Mouse (Mus musculus) forebrain, embryonic 12.5 days (tissue): Measurements from ENCODE around the gene Olfr1026. TPM values are rescaled to one million over a fixed set of nuclear protein-coding genes. Genes with fewer than 3 reads are reported as not detected.

Source experiments
- ATAC-seq: fragments of 200-750 bp; cut with Nextera tagmentation; 2 replicates; pipeline ENCODE4 v1.8.0; 2017; ENCODE audit warnings: moderate TSS enrichment; ENCODE audit not compliant: low FRiP score
- H3K27ac ChIP-seq: fragments of 300-500 bp; sonication (generic); 2 replicates; pipeline ENCODE4 v1.5.1; 2016; ENCODE audit warnings: mild to moderate bottlenecking
- H3K27me3 ChIP-seq: fragments of 300-500 bp; sonication (generic); 2 replicates; pipeline ENCODE4 v1.6.1; 2016; ENCODE audit warnings: mild to moderate bottlenecking
- H3K36me3 ChIP-seq: fragments of 300-500 bp; sonication (generic); replicated peaks from 2 replicates; pipeline ENCODE4 v1.6.1; 2016; ENCODE audit warnings: mild to moderate bottlenecking
- H3K4me1 ChIP-seq: fragments of 300-500 bp; sonication (generic); 2 replicates; pipeline ENCODE4 v1.6.1; 2016
- H3K4me2 ChIP-seq: fragments of 300-500 bp; sonication (generic); 2 replicates; pipeline ENCODE4 v1.6.1; 2016; ENCODE audit warnings: mild to moderate bottlenecking, moderate library complexity
- H3K4me3 ChIP-seq: fragments of 300-500 bp; sonication (generic); replicated peaks from 2 replicates; pipeline ENCODE4 v1.5.1; 2016; ENCODE audit warnings: mild to moderate bottlenecking
- H3K9ac ChIP-seq: fragments of 300-500 bp; sonication (generic); 2 replicates; pipeline ENCODE4 v1.6.1; 2016; ENCODE audit warnings: mild to moderate bottlenecking
- H3K9me3 ChIP-seq: fragments of 300-500 bp; sonication (generic); 2 replicates; pipeline ENCODE4 v1.6.1; 2016
- WGBS: fragments of 180-500 bp; shearing (Covaris S2); methylation state at CpG from one replicate; pipeline ENCODE4 v1.1.7; 2016; 5-methylcytosine and 5-hydroxymethylcytosine counted together
- polyA plus RNA-seq: library from polyadenylated mRNA; unstranded; fragments of >200 nt; fragmentation: Nextera tagmentation; extraction: Ambion mirVana; gene quantifications from 2 replicates; pipeline ENCODE4 v1.2.1, GENCODE M21; 2016

The Olfr1026 gene
- not detected in 2 replicates for polyA plus RNA-seq

GRCm38 (mm10) chr2:85921258-85921657 lies at the start of gene Olfr1026:
TSS of gene Olfr1026 (plus strand) at chr2:85921558.
- Histone ChIP-seq H3K4me1 (no peaks in the 10 kb centered on the region), H3K4me3 (no peak within 1 kb of the TSS), H3K27ac (no peak within 1 kb of the TSS), H3K27me3 (no peaks in the 10 kb centered on the region), H3K9me3 (no peaks in the 10 kb centered on the region), H3K36me3 (no peaks in the 10 kb centered on the region), H3K9ac (no peak within 1 kb of the TSS), H3K4me2 (no peak within 1 kb of the TSS)
- 93% methylated on average over 3 of the region's 3 CpGs for WGBS
- ATAC-seq, result no peak

DNA sequence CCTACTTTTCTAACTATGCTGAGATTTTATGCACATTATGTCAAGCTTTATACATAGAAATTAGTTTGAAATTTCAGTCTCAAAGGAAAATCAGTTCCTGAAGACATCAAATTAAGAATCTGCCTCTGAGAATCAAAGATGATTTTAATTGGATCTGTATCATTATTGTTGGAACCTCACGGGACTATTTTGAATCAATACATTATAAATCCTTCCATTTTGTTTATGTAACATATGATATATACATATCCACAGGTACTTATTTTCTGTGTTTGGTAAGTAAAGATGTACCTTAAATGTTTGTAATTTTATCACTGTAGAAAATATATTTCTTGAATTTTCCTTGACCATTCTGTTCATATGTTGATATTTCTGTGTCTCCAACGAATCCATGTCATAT lies 36.0 kb upstream of the Olfr1026 start, which contains the start of gene Olfr1023:
Gene Olfr1023 (plus strand): TSS at position 301 of the 400 bp plus-strand sequence.
- no peak for ATAC-seq
- H3K9ac ChIP-seq, result no peak within 1 kb of the TSS
- WGBS, result 74% methylated on average over 2 of the region's 2 CpGs
- H3K4me3 ChIP-seq, result no peak within 1 kb of the TSS
- H3K36me3 ChIP-seq, result no peaks in the 10 kb centered on the region
- H3K9me3 ChIP-seq, result no peaks in the 10 kb centered on the region
- no peak within 1 kb of the TSS for H3K4me2 ChIP-seq
- no peak within 1 kb of the TSS for H3K27ac ChIP-seq
- H3K4me1 ChIP-seq, result no peaks in the 10 kb centered on the region
- no peaks in the 10 kb centered on the region for H3K27me3 ChIP-seq

GRCm38 (mm10) chr2:85904952-85905351 lies 16.4 kb upstream of the Olfr1026 start, which contains the start of gene Olfr1024:
TSS of gene Olfr1024 (minus strand) at chr2:85905052.
- no peak within 1 kb of the TSS for H3K4me2 ChIP-seq
- H3K27me3 ChIP-seq, result no peaks in the 10 kb centered on the region
- ATAC-seq, result no peak
- H3K4me3 ChIP-seq, result no peak within 1 kb of the TSS
- H3K27ac ChIP-seq, result no peak within 1 kb of the TSS
- H3K36me3 ChIP-seq, result no peaks in the 10 kb centered on the region
- no peak within 1 kb of the TSS for H3K9ac ChIP-seq
- WGBS, result 89% methylated on average over 3 of the region's 3 CpGs
- H3K9me3 ChIP-seq, result 0 out of 2 replicates have a peak, but pooled peaks cover 2% of the 10 kb centered on the region
- H3K4me1 ChIP-seq, result no peaks in the 10 kb centered on the region

DNA sequence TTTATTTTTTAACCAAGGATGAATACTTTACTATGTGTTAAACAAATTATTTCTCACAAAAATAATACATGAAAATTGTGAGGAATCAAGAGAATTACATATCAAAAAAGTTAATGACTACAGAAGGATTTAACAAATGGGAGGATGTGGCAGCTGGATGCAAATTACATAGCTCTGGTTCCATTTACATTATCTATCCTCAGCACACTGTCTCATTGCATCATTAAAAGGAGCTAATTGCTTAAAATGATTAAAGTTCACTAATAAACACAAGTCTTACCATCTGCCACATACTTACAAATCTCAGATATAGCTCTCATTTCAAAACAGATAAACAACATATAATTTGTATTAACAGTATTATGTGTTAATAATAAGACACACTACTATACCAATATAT lies 8.2 kb upstream of the Olfr1026 start:
- H3K27me3 ChIP-seq, result no peaks in the 10 kb centered on the region
- no peak overlapping the region for H3K4me2 ChIP-seq
- H3K36me3 ChIP-seq, result no peaks in the 10 kb centered on the region
- no peaks in the 10 kb centered on the region for H3K9me3 ChIP-seq
- no peak overlapping the region for H3K27ac ChIP-seq
- H3K9ac ChIP-seq, result no peak overlapping the region
- H3K4me1 ChIP-seq, result no peaks in the 10 kb centered on the region
- ATAC-seq, result no peak
- no peak overlapping the region for H3K4me3 ChIP-seq

DNA sequence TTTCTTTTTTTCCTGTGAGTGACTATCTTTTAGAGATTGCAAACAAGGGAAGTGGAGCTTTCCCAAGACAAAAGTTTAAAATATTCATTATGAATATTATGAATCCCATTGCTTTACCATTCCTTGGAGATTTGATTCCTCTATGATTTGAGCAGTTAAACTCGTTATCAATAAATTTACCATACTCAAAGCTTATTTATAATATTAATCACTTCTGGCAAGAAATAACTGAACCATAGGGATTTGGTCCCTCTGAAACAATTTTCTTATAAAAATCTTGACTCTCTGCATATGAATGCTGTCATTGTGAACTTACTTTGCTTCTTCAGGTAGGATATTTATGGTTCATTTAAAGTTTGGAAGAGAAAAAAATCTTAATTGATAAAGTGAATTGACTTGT lies 6.5 kb upstream of the Olfr1026 start, which contains the start of gene Olfr1025-ps1:
Gene Olfr1025-ps1 (plus strand): TSS at position 301 of the 400 bp plus-strand sequence.
- no peaks in the 10 kb centered on the region for H3K36me3 ChIP-seq
- H3K4me2 ChIP-seq, result no peak within 1 kb of the TSS
- H3K27me3 ChIP-seq, result no peaks in the 10 kb centered on the region
- H3K4me1 ChIP-seq, result no peaks in the 10 kb centered on the region
- no peak for ATAC-seq
- WGBS, result 63% methylated on average over 1 of the region's 1 CpGs
- no peaks in the 10 kb centered on the region for H3K9me3 ChIP-seq
- H3K9ac ChIP-seq, result no peak within 1 kb of the TSS
- no peak within 1 kb of the TSS for H3K27ac ChIP-seq
- no peak within 1 kb of the TSS for H3K4me3 ChIP-seq

GRCm38 (mm10) chr2:85950137-85950536 lies 28.8 kb downstream of the Olfr1026 start, which contains the start of gene Olfr1028:
TSS of gene Olfr1028 (plus strand) at chr2:85950437.
- Histone ChIP-seq H3K27ac (no peak within 1 kb of the TSS), H3K9ac (no peak within 1 kb of the TSS), H3K4me1 (no peaks in the 10 kb centered on the region), H3K4me2 (no peak within 1 kb of the TSS), H3K27me3 (no peaks in the 10 kb centered on the region), H3K9me3 (no peaks in the 10 kb centered on the region), H3K36me3 (no peaks in the 10 kb centered on the region), H3K4me3 (no peak within 1 kb of the TSS)
- 65% methylated on average over 1 of the region's 1 CpGs for whole genome bisulfite sequencing
- ATAC-seq, result no peak

GRCm38 (mm10) chr2:85973595-85973994 lies 52.2 kb downstream of the Olfr1026 start, which contains the start of gene Olfr1029:
TSS of gene Olfr1029 (plus strand) at chr2:85973895.
- H3K9ac ChIP-seq, result no peak within 1 kb of the TSS
- no peak within 1 kb of the TSS for H3K27ac ChIP-seq
- no peak within 1 kb of the TSS for H3K4me3 ChIP-seq
- no peaks in the 10 kb centered on the region for H3K4me1 ChIP-seq
- no peaks in the 10 kb centered on the region for H3K27me3 ChIP-seq
- no peaks in the 10 kb centered on the region for H3K9me3 ChIP-seq
- ATAC-seq, result no peak
- whole genome bisulfite sequencing, result 90% methylated on average over 2 of the region's 2 CpGs
- H3K36me3 ChIP-seq, result no peaks in the 10 kb centered on the region
- H3K4me2 ChIP-seq, result no peak within 1 kb of the TSS

Other genes with a start within 250 kb of the Olfr1026 start
- not detected in 2 replicates for gene Olfr1006, start 242.8 kb upstream of the Olfr1026 start, polyA plus RNA-seq
- gene Olfr1008, start 232.1 kb upstream of the Olfr1026 start, polyA plus RNA-seq, result not detected in 2 replicates
- gene Olfr1009, start 206.1 kb upstream of the Olfr1026 start, polyA plus RNA-seq, result not detected in 2 replicates
- gene Olfr1012, start 158.8 kb upstream of the Olfr1026 start, polyA plus RNA-seq, result not detected in 2 replicates
- not detected in 2 replicates for gene Olfr1013, start 154.5 kb upstream of the Olfr1026 start, polyA plus RNA-seq
- not detected in 2 replicates for gene Olfr1014, start 148.8 kb upstream of the Olfr1026 start, polyA plus RNA-seq
- not detected in 2 replicates for gene Olfr1015, start 139.5 kb upstream of the Olfr1026 start, polyA plus RNA-seq
- gene Olfr1016, start 119.0 kb upstream of the Olfr1026 start, polyA plus RNA-seq, result not detected in 2 replicates
- gene Olfr1018, start 103.1 kb upstream of the Olfr1026 start, polyA plus RNA-seq, result not detected in 2 replicates
- gene Olfr1019, start 76.1 kb upstream of the Olfr1026 start, polyA plus RNA-seq, result not detected in 2 replicates
- not detected in 2 replicates for gene Olfr1020, start 74.5 kb upstream of the Olfr1026 start, polyA plus RNA-seq
- not detected in 2 replicates for gene Olfr1022, start 53.0 kb upstream of the Olfr1026 start, polyA plus RNA-seq
- gene Olfr1023, start 35.9 kb upstream of the Olfr1026 start, polyA plus RNA-seq, result not detected in 2 replicates
- not detected in 2 replicates for gene Olfr1024, start 16.5 kb upstream of the Olfr1026 start, polyA plus RNA-seq
- gene Olfr1025-ps1, start 6.4 kb upstream of the Olfr1026 start, polyA plus RNA-seq, result not detected in 2 replicates
- gene Olfr1028, start 28.9 kb downstream of the Olfr1026 start, polyA plus RNA-seq, result not detected in 2 replicates
- gene Olfr1029, start 52.3 kb downstream of the Olfr1026 start, polyA plus RNA-seq, result not detected in 2 replicates
- gene Olfr1030, start 57.7 kb downstream of the Olfr1026 start, polyA plus RNA-seq, result not detected in 2 replicates
- not detected in 2 replicates for gene Olfr1031, start 68.7 kb downstream of the Olfr1026 start, polyA plus RNA-seq
- not detected in 2 replicates for gene Olfr1032, start 84.0 kb downstream of the Olfr1026 start, polyA plus RNA-seq
- not detected in 2 replicates for gene Olfr1033, start 99.1 kb downstream of the Olfr1026 start, polyA plus RNA-seq
- gene Olfr1034, start 124.3 kb downstream of the Olfr1026 start, polyA plus RNA-seq, result not detected in 2 replicates
- not detected in 2 replicates for gene Olfr1036, start 152.4 kb downstream of the Olfr1026 start, polyA plus RNA-seq
- not detected in 2 replicates for gene Olfr1037, start 165.8 kb downstream of the Olfr1026 start, polyA plus RNA-seq
- gene Olfr1039, start 214.4 kb downstream of the Olfr1026 start, polyA plus RNA-seq, result not detected in 2 replicates
- gene Olfr1040, start 225.2 kb downstream of the Olfr1026 start, polyA plus RNA-seq, result not detected in 2 replicates
- not detected in 2 replicates for gene Olfr1042, start 240.3 kb downstream of the Olfr1026 start, polyA plus RNA-seq
- not detected in 2 replicates for gene Olfr1043, start 246.0 kb downstream of the Olfr1026 start, polyA plus RNA-seq